Mouse (Mus musculus) CH12.LX (cell line): ENCODE data around the gene Cmip. TPM values are rescaled to one million over a fixed set of nuclear protein-coding genes. Genes with fewer than 3 reads are reported as not detected.

ENCODE experiments used
- DNase-seq: peaks from one replicate; pipeline ENCODE4 v3.0.0-alpha.2; 2013; ENCODE audit errors: extremely low read depth
- H3K27ac ChIP-seq: 2 replicates; pipeline ENCODE4 v1.5.1; 2012; ENCODE audit warnings: low read depth, mild to moderate bottlenecking, control low read depth, moderate library complexity; ENCODE audit not compliant: insufficient read depth
- H3K27me3 ChIP-seq: replicated peaks from 2 replicates; pipeline ENCODE3; 2012; ENCODE audit warnings: inconsistent platforms
- H3K36me3 ChIP-seq, 2 experiments: replicated peaks in 1 of 2; 2 replicates each; pipeline versions ENCODE3 to v1.6.1; 2012; ENCODE audit warnings: inconsistent platforms in 1 of 2, low read length in 1 of 2, mild to moderate bottlenecking in 1 of 2, mixed read lengths in 1 of 2, moderate library complexity in 1 of 2; ENCODE audit not compliant: control insufficient read depth in 1 of 2, insufficient read depth in 1 of 2
- H3K4me1 ChIP-seq, 2 experiments: 2 replicates each; pipeline ENCODE4 v1.6.1; 2012; ENCODE audit warnings: inconsistent platforms in 1 of 2, moderate library complexity in 1 of 2; ENCODE audit not compliant: insufficient read depth in 2 of 2, control insufficient read depth in 1 of 2
- H3K4me2 ChIP-seq: 2 replicates; pipeline ENCODE4 v1.6.1; 2012; ENCODE audit warnings: low read depth, mild to moderate bottlenecking, control low read depth; ENCODE audit not compliant: poor library complexity, insufficient read depth, severe bottlenecking
- H3K4me3 ChIP-seq, 3 experiments: fragments of 150-350 bp in 1 of 3; sonication (generic) in 1 of 3; replicated peaks in 1 of 3; 2 replicates each; pipeline versions ENCODE3 to v1.5.1; 2011 to 2012; ENCODE audit warnings: low read depth in 2 of 3, low read length in 2 of 3, mild to moderate bottlenecking in 2 of 3, moderate library complexity in 2 of 3, control low read depth in 1 of 3, improper control_type of control experiment in 1 of 3, inconsistent platforms in 1 of 3, mixed read lengths in 1 of 3; ENCODE audit not compliant: poor library complexity in 1 of 3
- H3K79me2 ChIP-seq: replicated peaks from 2 replicates; pipeline ENCODE4 v1.6.1; 2012; ENCODE audit warnings: mild to moderate bottlenecking, moderate library complexity; ENCODE audit not compliant: control insufficient read depth, poor library complexity, insufficient read depth, severe bottlenecking; ENCODE audit errors: extremely low read depth
- H3K9ac ChIP-seq: 2 replicates; pipeline ENCODE4 v1.6.1; 2012; ENCODE audit warnings: low read depth, mild to moderate bottlenecking, control low read depth, moderate library complexity; ENCODE audit not compliant: insufficient read depth
- H3K9me3 ChIP-seq: replicated peaks from 2 replicates; pipeline ENCODE3; 2012; ENCODE audit warnings: low read length, inconsistent platforms, mixed read lengths
- BHLHE40 ChIP-seq: IDR thresholded peaks from 2 replicates; pipeline ENCODE4 v1.6.1; 2011; ENCODE audit warnings: mild to moderate bottlenecking, low read depth, low read length, improper control_type of control experiment
- CHD2 ChIP-seq: IDR thresholded peaks from 2 replicates; pipeline ENCODE4 v1.6.1; 2011; ENCODE audit warnings: low read length, improper control_type of control experiment
- E2F4 ChIP-seq: IDR thresholded peaks from 2 replicates; pipeline ENCODE4 v1.6.1; 2011; ENCODE audit warnings: low read depth, low read length, improper control_type of control experiment; ENCODE audit not compliant: insufficient replicate concordance
- EP300 ChIP-seq: IDR thresholded peaks from 2 replicates; pipeline ENCODE4 v1.6.1; 2011; ENCODE audit warnings: low read length, improper control_type of control experiment
- ETS1 ChIP-seq: conservative IDR thresholded peaks from 2 replicates; pipeline ENCODE4 v1.6.1; 2012; ENCODE audit warnings: low read depth, mild to moderate bottlenecking, inconsistent platforms, low read length, improper control_type of control experiment, moderate library complexity
- IRF4 ChIP-seq: IDR thresholded peaks from 2 replicates; pipeline ENCODE4 v1.6.1; 2014; ENCODE audit warnings: low read depth, mild to moderate bottlenecking, inconsistent platforms, low read length, improper control_type of control experiment
- KAT2A ChIP-seq: IDR thresholded peaks from 2 replicates; pipeline ENCODE4 v1.6.1; 2012; ENCODE audit warnings: low read length, improper control_type of control experiment, inconsistent platforms; ENCODE audit not compliant: insufficient replicate concordance
- MAX ChIP-seq: IDR thresholded peaks from 2 replicates; pipeline ENCODE4 v1.6.1; 2011; ENCODE audit warnings: low read length, improper control_type of control experiment
- MAZ ChIP-seq: IDR thresholded peaks from 2 replicates; pipeline ENCODE4 v1.6.1; 2012; ENCODE audit warnings: low read depth, mild to moderate bottlenecking, inconsistent platforms, low read length, improper control_type of control experiment, moderate library complexity
- MEF2A ChIP-seq: IDR thresholded peaks from 2 replicates; pipeline ENCODE4 v1.6.1; 2014; ENCODE audit warnings: low read depth, mild to moderate bottlenecking, inconsistent platforms, low read length, improper control_type of control experiment, borderline replicate concordance
- NELFE ChIP-seq: IDR thresholded peaks from 2 replicates; pipeline ENCODE4 v1.6.1; 2011; ENCODE audit warnings: low read depth, low read length, improper control_type of control experiment
- POLR2A ChIP-seq: IDR thresholded peaks from 2 replicates; pipeline ENCODE4 v1.6.1; 2011; ENCODE audit warnings: low read depth, mild to moderate bottlenecking, improper control_type of control experiment, low read length
- RCOR1 ChIP-seq: conservative IDR thresholded peaks from 2 replicates; pipeline ENCODE4 v1.6.1; 2012; ENCODE audit warnings: low read depth, mild to moderate bottlenecking, inconsistent platforms, low read length, improper control_type of control experiment
- SIN3A ChIP-seq: IDR thresholded peaks from 2 replicates; pipeline ENCODE4 v1.6.1; 2012; ENCODE audit warnings: low read length, improper control_type of control experiment, inconsistent platforms
- SMC3 ChIP-seq: IDR thresholded peaks from 2 replicates; pipeline ENCODE4 v1.6.1; 2011; ENCODE audit warnings: low read depth, low read length, improper control_type of control experiment
- TBP ChIP-seq: conservative IDR thresholded peaks from 2 replicates; pipeline ENCODE4 v1.6.1; 2011; ENCODE audit warnings: low read depth, low read length, improper control_type of control experiment
- TCF12 ChIP-seq: IDR thresholded peaks from 2 replicates; pipeline ENCODE4 v1.6.1; 2014; ENCODE audit warnings: low read depth, mild to moderate bottlenecking, inconsistent platforms, low read length, improper control_type of control experiment
- ZC3H11A ChIP-seq: IDR thresholded peaks from 2 replicates; pipeline ENCODE4 v1.6.1; 2012; ENCODE audit warnings: low read depth, mild to moderate bottlenecking, inconsistent platforms, low read length, improper control_type of control experiment
- ZKSCAN1 ChIP-seq: IDR thresholded peaks from 2 replicates; pipeline ENCODE4 v1.6.1; 2012; ENCODE audit warnings: low read depth, inconsistent platforms, low read length, improper control_type of control experiment, borderline replicate concordance
- dilution Hi-C: fragments of 300-500 bp; cut with MboI; formaldehyde crosslinking; loops from 2 replicates; pipeline ENCODE4 v1.14.3; 2020; ENCODE audit warnings: low sequenced_read_pairs; ENCODE audit not compliant: extremely low pct_unique_long_range_greater_than_20kb, extremely low pct_ligation_motif_present
- in situ Hi-C: fragments of 300-500 bp; cut with MboI; formaldehyde crosslinking; loops from 3 replicates; pipeline ENCODE4 v1.14.3; 2019; ENCODE audit warnings: low sequenced_read_pairs, low pct_ligation_motif_present, low pct_unique_long_range_greater_than_20kb, mixed read lengths
- polyA plus RNA-seq: library from polyadenylated mRNA; unstranded; fragments of >175 nt; gene quantifications from 2 replicates; pipeline ENCODE4 v1.2.1, GENCODE M21; 2012; ENCODE audit warnings: low read depth; ENCODE audit not compliant: insufficient read length
- total RNA-seq, 2 experiments: library from RNA; depleted of rRNA; stranded (reverse); fragments of 300-350 nt in 1 of 2; fragments of >200 nt in 1 of 2; gene quantifications; 2 replicates each; pipeline ENCODE4 v1.2.3; 2012 to 2014

The Cmip gene
- total and polyA plus RNA-seq, 3 experiments: 5.2 to 39.0 (median 16.5) TPM

DNA sequence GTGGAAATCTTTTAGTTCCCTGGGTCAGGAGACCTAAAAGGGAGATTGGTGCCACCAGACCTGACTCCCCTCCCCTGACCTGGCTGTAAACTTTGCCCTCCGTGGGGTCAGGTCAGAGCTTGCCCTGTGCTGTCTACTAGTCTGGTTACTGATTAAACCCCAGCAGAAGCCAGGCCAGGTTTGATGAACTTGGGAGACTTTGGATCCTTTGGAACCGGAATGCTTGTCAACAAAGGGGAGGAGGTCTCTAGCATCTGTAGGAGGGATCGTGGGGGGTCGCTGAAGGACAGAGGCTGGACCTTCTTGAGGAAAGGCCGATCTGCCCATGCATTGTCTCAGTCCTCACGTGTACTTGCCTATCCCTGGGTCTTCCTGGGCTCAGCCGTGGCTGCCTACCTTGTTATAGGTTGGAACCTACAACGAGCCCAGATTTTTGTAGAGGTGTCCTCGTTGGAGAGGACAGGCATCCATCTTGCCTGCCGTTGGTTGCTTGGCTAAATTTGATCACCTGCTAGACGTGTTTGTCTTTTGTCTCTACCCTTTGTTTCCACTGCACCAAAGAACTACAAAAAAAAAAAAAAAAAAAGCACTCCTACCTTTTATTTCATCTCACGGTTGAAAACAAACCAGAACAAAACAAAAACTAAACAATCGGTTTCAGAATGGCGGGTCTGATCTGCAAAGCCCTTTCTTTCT, 3.5 kb downstream of the Cmip start:
- Histone ChIP-seq H3K27me3 (no peaks in the 10 kb centered on the region), H3K4me2 (no peak overlapping the region), H3K4me1 (peaks cover 21 to 59% of the 10 kb centered on the region in 2 experiments), H3K4me3 (no peak overlapping the region), H3K79me2 (peaks cover 75% of the 10 kb centered on the region), H3K9me3 (no peaks in the 10 kb centered on the region), H3K27ac (no peak overlapping the region), H3K9ac (no peak overlapping the region), H3K36me3 (peaks cover 0 to 43% of the 10 kb centered on the region in 2 experiments)
- dilution Hi-C loops (no loop called here), in situ Hi-C loops (no loop called here)
- no peak for DNase-seq
- TF ChIP-seq TBP (no peak), EP300 (no peak), CHD2 (no peak), BHLHE40 (no peak), NELFE (no peak), KAT2A (no peak), MEF2A (no peak), MAX (no peak), E2F4 (no peak), ZC3H11A (no peak), POLR2A (no peak), RCOR1 (no peak), SMC3 (no peak), MAZ (no peak), SIN3A (no peak)

DNA sequence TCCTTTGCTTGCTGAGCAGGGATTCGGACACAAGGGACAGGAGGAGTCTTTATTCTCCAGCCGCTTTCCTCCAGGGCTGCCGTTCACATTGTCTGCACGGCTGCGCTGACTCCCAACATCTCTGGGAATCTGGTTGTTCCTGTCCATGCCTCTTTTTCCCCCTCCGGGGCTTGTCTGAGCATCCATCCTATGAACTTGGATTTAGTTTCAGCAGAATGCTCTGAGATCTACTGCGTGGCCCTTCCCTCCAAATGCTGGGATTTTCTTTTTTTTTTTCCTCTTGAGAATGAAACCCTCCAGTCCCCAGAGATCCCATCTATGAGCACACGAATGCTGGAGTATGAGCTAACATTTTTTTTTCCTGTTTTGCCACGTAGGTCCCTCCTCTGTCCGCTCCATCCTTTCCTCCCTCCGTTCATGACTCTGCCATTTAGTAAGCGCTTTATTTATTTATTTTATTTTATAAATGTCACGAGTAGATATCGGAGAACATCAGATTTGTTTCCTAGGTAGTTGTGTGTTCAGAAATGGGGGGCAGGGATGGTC, 4.1 kb downstream of the Cmip start:
- Histone ChIP-seq H3K4me3 (no peak overlapping the region), H3K4me1 (peaks cover 19 to 58% of the 10 kb centered on the region in 2 experiments), H3K9ac (no peak overlapping the region), H3K79me2 (peaks cover 81% of the 10 kb centered on the region), H3K9me3 (no peaks in the 10 kb centered on the region), H3K36me3 (peaks cover 0 to 47% of the 10 kb centered on the region in 2 experiments), H3K4me2 (no peak overlapping the region), H3K27ac (no peak overlapping the region), H3K27me3 (no peaks in the 10 kb centered on the region)
- DNase-seq: no peak
- in situ Hi-C loops: no loop called here
- dilution Hi-C loops: no loop called here
- TF ChIP-seq TCF12 (no peak), ETS1 (no peak), BHLHE40 (no peak), KAT2A (no peak), IRF4 (no peak), ZKSCAN1 (no peak)
